Mouse (Mus musculus): ENCODE measurements at regions not wholly inside any gene's neighbourhood (a gene's known extent, or its start where the extent isn't known, plus 50 kb on each side); places are given as distances from the start of the nearest gene placed in this dataset.
"Not testable (repeated sequence)": the region's sequence is repeated elsewhere in the genome, so short reads cannot be mapped to it uniquely, and the experiment has no call there.

DNA sequence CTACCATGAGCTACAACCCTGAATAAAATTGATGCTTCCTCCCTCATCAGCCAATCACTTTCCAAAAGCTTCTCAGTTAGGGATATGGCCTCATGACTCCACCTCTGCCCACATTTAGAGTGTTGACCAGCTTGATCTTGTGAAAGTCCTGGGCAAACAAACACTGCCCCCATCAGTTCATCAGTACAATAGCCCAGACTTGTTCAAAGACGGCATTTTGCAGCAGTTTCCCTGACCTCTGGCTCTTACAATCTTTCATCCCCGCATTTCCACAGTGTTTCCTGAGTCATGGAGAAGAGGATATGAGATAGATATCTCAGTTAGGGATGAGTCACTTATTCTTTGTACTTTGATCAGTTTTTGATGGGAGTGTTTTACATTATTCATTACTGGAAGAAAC, 203.5 kb upstream of the Asrgl1 start:
- not testable (repeated sequence) for DNase-seq (ENCODE audit: low spot score in 2 of 2)

- not testable (repeated sequence) for DNase-seq (ENCODE audit: low spot score in 2 of 2)
These were observed 202.0 kb upstream of the Asrgl1 start for GRCm38 (mm10) chr19:9337447-9337846.

DNA sequence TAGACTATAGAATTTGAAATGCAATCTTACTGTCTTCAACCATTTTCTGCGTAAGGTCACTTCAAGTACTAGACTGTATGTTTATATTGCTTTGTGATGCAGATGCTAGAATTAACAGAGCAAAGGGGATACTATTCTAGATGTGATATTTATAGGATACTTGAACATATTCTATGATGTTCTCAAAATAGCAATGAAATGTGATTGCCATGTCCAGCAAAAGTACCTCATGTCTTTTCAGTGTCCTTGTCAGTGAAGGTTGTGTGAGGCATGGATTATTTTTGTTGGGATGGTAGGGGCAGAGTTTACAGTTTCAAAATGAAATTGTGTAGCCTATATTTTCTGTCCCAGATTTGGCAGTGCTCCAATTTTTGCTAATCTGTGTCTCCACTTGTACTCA, 182.5 kb upstream of the Asrgl1 start:
- DNase-seq (ENCODE audit: low spot score in 2 of 2), result not testable (repeated sequence)

DNA sequence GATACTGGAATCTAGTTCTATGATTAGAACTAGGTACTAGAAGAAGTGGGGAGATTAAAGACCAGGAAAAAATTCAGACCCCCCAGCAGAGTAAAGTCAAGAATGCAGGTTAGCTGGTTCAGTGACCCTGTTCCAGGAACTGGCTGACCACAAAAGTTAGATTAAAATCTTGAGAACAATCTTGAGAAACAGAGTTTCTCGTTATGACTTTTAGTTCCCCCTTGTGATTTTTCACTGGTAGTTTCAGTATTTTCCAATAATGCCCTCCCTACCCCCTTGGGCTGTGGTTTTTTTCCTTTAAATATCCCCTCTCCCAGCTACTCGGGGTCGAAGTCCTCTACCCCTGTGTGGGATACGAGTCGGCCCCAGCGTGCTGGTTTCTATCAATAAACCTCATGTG, 180.7 kb upstream of the Asrgl1 start:
- not testable (repeated sequence) for DNase-seq (ENCODE audit: low spot score in 2 of 2)

- peak; percentile 4 to 8 for DNase-seq (ENCODE audit: low spot score in 2 of 2)
These were observed 147.7 kb upstream of the Asrgl1 start for GRCm38 (mm10) chr19:9283176-9283575.

GRCm38 (mm10) chr19:9234676-9235075, 99.2 kb upstream of the Asrgl1 start:
- not testable (repeated sequence) for DNase-seq (ENCODE audit: low spot score in 2 of 2)

Small RNA genes lying in the stretch of these regions (microRNA-seq; reads per million reads assigned to microRNA genes)
- gene Gm24543, result 0 reads per million in 2 experiments
